Mouse (Mus musculus): ENCODE results near the gene H2-Oa. TPM values are rescaled to one million over a fixed set of nuclear protein-coding genes. Genes with fewer than 3 reads are reported as not detected.

The H2-Oa gene
- polyA plus RNA-seq (2015; fragmentation: Nextera tagmentation; extraction: Ambion mirVana): 0.27 and 0.35 TPM in 2 replicates

GRCm38 (mm10) chr17:34092197-34092875 is at the start of gene H2-Oa:
H2-Oa (plus strand) TSS chr17:34092340.

DNA sequence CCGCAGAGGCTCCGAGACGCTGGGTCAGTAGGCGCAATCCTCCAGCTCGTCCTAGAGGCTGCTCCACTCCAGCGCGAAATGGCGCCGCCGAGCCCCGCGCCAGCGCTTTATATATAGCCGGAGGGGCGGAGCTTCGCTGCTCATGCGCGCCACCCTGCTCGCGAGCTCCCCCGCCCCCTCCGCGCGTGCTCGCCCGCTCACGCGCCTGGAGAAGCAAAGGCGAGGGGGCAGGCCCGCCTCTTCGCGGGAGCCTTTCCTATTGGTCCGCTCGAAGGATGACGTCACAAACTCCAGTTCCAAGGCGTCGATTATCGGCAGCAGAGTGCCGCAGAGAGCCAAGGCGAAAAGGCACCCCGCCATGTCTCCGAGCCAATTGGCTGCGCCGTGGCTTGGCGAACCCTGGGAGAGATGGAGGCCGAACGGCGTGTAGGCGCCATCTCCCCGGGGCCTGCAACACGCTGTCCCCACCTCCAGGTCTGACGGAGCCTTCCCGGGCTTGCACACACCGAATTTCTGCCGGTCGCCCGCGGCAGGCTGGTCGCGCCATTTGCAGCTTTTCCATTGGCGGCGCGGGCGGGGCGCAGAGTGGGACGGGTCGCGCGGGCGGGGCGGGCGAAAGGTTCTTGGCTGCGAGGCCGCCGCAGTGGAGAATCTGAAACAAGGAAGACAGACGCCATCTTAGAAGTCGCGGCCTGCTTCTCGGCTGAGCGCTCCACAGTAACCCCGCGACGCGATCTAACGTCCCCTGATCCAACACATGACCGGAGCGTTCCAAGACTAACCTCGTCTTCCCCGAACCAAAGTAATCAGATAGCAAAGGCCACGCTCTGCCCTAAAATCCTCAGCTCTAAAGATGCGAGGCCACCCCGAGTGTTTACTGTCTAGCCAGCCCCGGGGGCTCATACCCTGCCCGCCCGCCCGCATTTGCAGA is 27.4 kb downstream of the H2-Oa start, which contains the start of gene H2-DMa:
Gene H2-DMa, plus strand, starts transcription at position 293 of the 931 bp plus-strand sequence.

DNA sequence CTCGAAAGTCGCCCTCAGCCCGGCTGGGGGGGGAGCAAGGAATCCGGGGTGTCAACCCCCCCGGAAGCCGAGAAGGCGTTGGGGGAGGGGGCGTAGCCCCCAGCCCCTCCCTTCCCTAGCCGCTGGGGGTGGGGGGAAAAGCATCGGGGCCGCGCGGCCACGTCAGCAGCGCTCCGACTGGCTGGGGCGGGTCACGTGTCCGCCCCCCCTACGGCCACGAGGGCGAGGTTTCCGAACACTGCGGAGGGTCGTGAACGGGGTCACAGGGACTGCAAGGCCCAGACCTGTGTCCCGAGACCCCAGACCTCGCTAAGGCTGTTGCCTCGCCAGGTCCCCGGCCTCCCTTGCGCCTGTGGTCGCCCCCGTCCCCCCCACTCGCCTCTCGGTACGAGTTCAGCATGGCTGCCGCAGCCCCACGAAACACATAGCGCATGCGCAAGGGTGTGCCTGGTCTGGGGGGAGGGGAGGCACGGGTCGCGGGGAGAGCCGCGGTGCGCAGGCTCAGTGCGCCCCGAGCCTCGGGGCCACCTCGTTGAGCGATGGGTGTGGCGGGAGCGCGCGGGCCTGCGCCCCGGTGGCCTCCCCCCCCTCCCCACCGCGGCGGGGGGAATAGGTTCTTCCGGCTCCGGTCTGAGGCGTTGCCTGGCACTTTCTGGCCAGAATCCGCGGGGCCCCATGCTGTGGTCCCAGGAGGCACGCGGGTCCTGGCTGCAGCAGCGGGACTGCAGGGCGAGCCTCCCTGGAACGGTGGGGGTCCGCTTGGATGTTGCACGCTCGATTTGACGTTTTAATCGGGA is 30.2 kb downstream of the H2-Oa start, which contains the start of gene Brd2:
Gene Brd2, minus strand, starts transcription at position 447 of the 797 bp plus-strand sequence.

GRCm38 (mm10) chr17:34143033-34143432 is 50.9 kb downstream of the H2-Oa start, which contains the start of gene H2-DMb2:
H2-DMb2 (plus strand) TSS chr17:34143307.

Other genes starting within 250 kb of the H2-Oa start
- 28.6 and 40.2 TPM in 2 replicates for gene Cd320, start 249.2 kb upstream of the H2-Oa start, polyA plus RNA-seq (2015; fragmentation: Nextera tagmentation; extraction: Ambion mirVana)
- gene Gm7029, start 218.5 kb upstream of the H2-Oa start, polyA plus RNA-seq (2015; fragmentation: Nextera tagmentation; extraction: Ambion mirVana): not detected in 2 replicates
- gene Kifc1, start 201.7 kb upstream of the H2-Oa start, polyA plus RNA-seq (2015; fragmentation: Nextera tagmentation; extraction: Ambion mirVana): 1.4 and 2.0 TPM in 2 replicates
- 0.18 and 0.55 TPM in 2 replicates for gene Platr17, start 187.2 kb upstream of the H2-Oa start, polyA plus RNA-seq (2015; fragmentation: Nextera tagmentation; extraction: Ambion mirVana)
- 22.3 and 22.6 TPM in 2 replicates for gene Daxx, start 182.9 kb upstream of the H2-Oa start, polyA plus RNA-seq (2015; fragmentation: Nextera tagmentation; extraction: Ambion mirVana)
- 28.8 and 38.5 TPM in 2 replicates for gene Tapbp, start 176.4 kb upstream of the H2-Oa start, polyA plus RNA-seq (2015; fragmentation: Nextera tagmentation; extraction: Ambion mirVana)
- 10.8 and 12.1 TPM in 2 replicates for gene Zbtb22, start 176.4 kb upstream of the H2-Oa start, polyA plus RNA-seq (2015; fragmentation: Nextera tagmentation; extraction: Ambion mirVana)
- 20.9 and 22.0 TPM in 2 replicates for gene Rgl2, start 162.8 kb upstream of the H2-Oa start, polyA plus RNA-seq (2015; fragmentation: Nextera tagmentation; extraction: Ambion mirVana)
- gene Pfdn6, start 152.0 kb upstream of the H2-Oa start, polyA plus RNA-seq (2015; fragmentation: Nextera tagmentation; extraction: Ambion mirVana): 91.1 and 107 TPM in 2 replicates
- 13.7 and 15.4 TPM in 2 replicates for gene Wdr46, start 151.7 kb upstream of the H2-Oa start, polyA plus RNA-seq (2015; fragmentation: Nextera tagmentation; extraction: Ambion mirVana)
- gene B3galt4, start 140.9 kb upstream of the H2-Oa start, polyA plus RNA-seq (2015; fragmentation: Nextera tagmentation; extraction: Ambion mirVana): 5.6 and 7.0 TPM in 2 replicates
- gene Vps52, start 136.5 kb upstream of the H2-Oa start, polyA plus RNA-seq (2015; fragmentation: Nextera tagmentation; extraction: Ambion mirVana): 31.6 and 31.8 TPM in 2 replicates
- gene Rps18, start 136.3 kb upstream of the H2-Oa start, polyA plus RNA-seq (2015; fragmentation: Nextera tagmentation; extraction: Ambion mirVana): 1,060 and 1,200 TPM in 2 replicates
- 49.2 and 107 TPM in 2 replicates for gene H2-K1, start 92.0 kb upstream of the H2-Oa start, polyA plus RNA-seq (2015; fragmentation: Nextera tagmentation; extraction: Ambion mirVana)
- 12.3 and 13.6 TPM in 2 replicates for gene Ring1, start 67.7 kb upstream of the H2-Oa start, polyA plus RNA-seq (2015; fragmentation: Nextera tagmentation; extraction: Ambion mirVana)
- 46.7 and 46.9 TPM in 2 replicates for gene H2-Ke6, start 64.3 kb upstream of the H2-Oa start, polyA plus RNA-seq (2015; fragmentation: Nextera tagmentation; extraction: Ambion mirVana)
- 82.1 and 94.7 TPM in 2 replicates for gene Slc39a7, start 60.7 kb upstream of the H2-Oa start, polyA plus RNA-seq (2015; fragmentation: Nextera tagmentation; extraction: Ambion mirVana)
- 31.9 and 33.4 TPM in 2 replicates for gene Rxrb, start 60.5 kb upstream of the H2-Oa start, polyA plus RNA-seq (2015; fragmentation: Nextera tagmentation; extraction: Ambion mirVana)
- gene Col11a2, start 52.9 kb upstream of the H2-Oa start, polyA plus RNA-seq (2015; fragmentation: Nextera tagmentation; extraction: Ambion mirVana): 1.9 and 5.7 TPM in 2 replicates
- gene H2-DMa, start 27.2 kb downstream of the H2-Oa start, polyA plus RNA-seq (2015; fragmentation: Nextera tagmentation; extraction: Ambion mirVana): 10.7 and 10.8 TPM in 2 replicates
- gene Brd2, start 30.3 kb downstream of the H2-Oa start, polyA plus RNA-seq (2015; fragmentation: Nextera tagmentation; extraction: Ambion mirVana): 42.6 and 45.7 TPM in 2 replicates
- 0.17 and 0.33 TPM in 2 replicates for gene H2-DMb2, start 51.0 kb downstream of the H2-Oa start, polyA plus RNA-seq (2015; fragmentation: Nextera tagmentation; extraction: Ambion mirVana)
- gene H2-DMb1, start 60.7 kb downstream of the H2-Oa start, polyA plus RNA-seq (2015; fragmentation: Nextera tagmentation; extraction: Ambion mirVana): 0.44 and 1.1 TPM in 2 replicates
- 3.5 and 5.1 TPM in 2 replicates for gene Tap1, start 95.2 kb downstream of the H2-Oa start, polyA plus RNA-seq (2015; fragmentation: Nextera tagmentation; extraction: Ambion mirVana)
- 3.6 and 6.3 TPM in 2 replicates for gene Psmb9, start 95.4 kb downstream of the H2-Oa start, polyA plus RNA-seq (2015; fragmentation: Nextera tagmentation; extraction: Ambion mirVana)
- gene Psmb8, start 105.4 kb downstream of the H2-Oa start, polyA plus RNA-seq (2015; fragmentation: Nextera tagmentation; extraction: Ambion mirVana): 11.0 and 17.6 TPM in 2 replicates
- gene Tap2, start 111.2 kb downstream of the H2-Oa start, polyA plus RNA-seq (2015; fragmentation: Nextera tagmentation; extraction: Ambion mirVana): 5.3 and 7.2 TPM in 2 replicates
- gene H2-Ob, start 146.6 kb downstream of the H2-Oa start, polyA plus RNA-seq (2015; fragmentation: Nextera tagmentation; extraction: Ambion mirVana): 0.06 and 0.19 TPM in 2 replicates
- 4.1 and 6.2 TPM in 2 replicates for gene H2-Ab1, start 165.3 kb downstream of the H2-Oa start, polyA plus RNA-seq (2015; fragmentation: Nextera tagmentation; extraction: Ambion mirVana)
- 3.9 and 5.0 TPM in 2 replicates for gene H2-Aa, start 195.5 kb downstream of the H2-Oa start, polyA plus RNA-seq (2015; fragmentation: Nextera tagmentation; extraction: Ambion mirVana)
- gene H2-Eb1, start 213.5 kb downstream of the H2-Oa start, polyA plus RNA-seq (2015; fragmentation: Nextera tagmentation; extraction: Ambion mirVana): 3.6 and 4.8 TPM in 2 replicates
- not detected in 2 replicates for gene H2-Eb2, start 233.3 kb downstream of the H2-Oa start, polyA plus RNA-seq (2015; fragmentation: Nextera tagmentation; extraction: Ambion mirVana)